Mouse (Mus musculus) spleen, adult 2 months (tissue): ENCODE data around the gene Tenm3. TPM values are rescaled to one million over a fixed set of nuclear protein-coding genes. Genes with fewer than 3 reads are reported as not detected.

Source experiments
- DNase-seq, 2 experiments: peaks; one replicate each; pipeline versions ENCODE4 v3.0.0 to v3.0.0-alpha.2; 2012 to 2021; ENCODE audit warnings: low spot score in 2 of 2, low read depth in 1 of 2
- H3K27ac ChIP-seq: fragments of 200-500 bp; 2 replicates; pipeline ENCODE4 v1.5.1; 2012; ENCODE audit warnings: low read length, inconsistent platforms; ENCODE audit not compliant: insufficient read depth
- H3K27me3 ChIP-seq: fragments of 200-500 bp; 2 replicates; pipeline ENCODE4 v1.6.1; 2012; ENCODE audit warnings: mild to moderate bottlenecking, moderate library complexity, low read length, inconsistent platforms; ENCODE audit not compliant: control insufficient read depth, insufficient read depth
- H3K36me3 ChIP-seq: fragments of 200-500 bp; 2 replicates; pipeline ENCODE4 v1.6.1; 2012; ENCODE audit warnings: mild to moderate bottlenecking, low read length, inconsistent platforms; ENCODE audit not compliant: control insufficient read depth, insufficient read depth
- H3K4me1 ChIP-seq: fragments of 200-500 bp; 2 replicates; pipeline ENCODE4 v1.6.1; 2011; ENCODE audit warnings: inconsistent platforms; ENCODE audit not compliant: control insufficient read depth, insufficient read depth, insufficient read length
- H3K4me3 ChIP-seq: fragments of 200-500 bp; 2 replicates; pipeline ENCODE4 v1.5.1; 2011; ENCODE audit warnings: mild to moderate bottlenecking, inconsistent platforms; ENCODE audit not compliant: insufficient read depth, insufficient read length; ENCODE audit errors: extremely low read depth
- CTCF ChIP-seq: fragments of 200-500 bp; IDR thresholded peaks from 2 replicates; pipeline ENCODE4 v1.5.1; 2011; ENCODE audit warnings: mild to moderate bottlenecking, inconsistent platforms; ENCODE audit not compliant: insufficient read depth, insufficient read length, insufficient replicate concordance; ENCODE audit errors: extremely low read depth
- POLR2A ChIP-seq: fragments of 200-500 bp; IDR thresholded peaks from 2 replicates; pipeline ENCODE4 v1.6.1; 2011; ENCODE audit warnings: low read depth, low read length, inconsistent platforms
- WGBS: fragments of 180-500 bp; shearing (Covaris S2); methylation state at CpG from one replicate; pipeline ENCODE4 v1.1.7; 2018; 5-methylcytosine and 5-hydroxymethylcytosine counted together
- polyA plus RNA-seq: library from polyadenylated mRNA; depleted of rRNA; stranded (reverse); fragments of >200 nt; gene quantifications from 2 replicates; pipeline ENCODE4 v1.2.3, GENCODE M21; 2012

The Tenm3 gene
- polyA plus RNA-seq, 1 experiment = 0.48 TPM

- H3K36me3 ChIP-seq = no peaks in the 10 kb centered on the region
- TF ChIP-seq CTCF (no peak), POLR2A (no peak)
- no peak for DNase-seq
- no peaks in the 10 kb centered on the region for H3K27me3 ChIP-seq
- no peak overlapping the region for H3K4me3 ChIP-seq
- H3K4me1 ChIP-seq = no peaks in the 10 kb centered on the region
- H3K27ac ChIP-seq = no peak overlapping the region
- 89% methylated on average over 9 of the region's 9 CpGs for WGBS
These were observed 631.8 kb downstream of the Tenm3 start for GRCm38 (mm10) chr8:48211931-48212330.

- Histone ChIP-seq H3K27me3 (no peaks in the 10 kb centered on the region), H3K4me1 (no peaks in the 10 kb centered on the region), H3K27ac (no peak overlapping the region), H3K4me3 (no peak overlapping the region), H3K36me3 (no peaks in the 10 kb centered on the region)
- DNase-seq = no peak
- no peak for TF ChIP-seq CTCF
- TF ChIP-seq POLR2A = no peak
- WGBS = 65% methylated on average over 6 of the region's 6 CpGs
These were observed 636.2 kb downstream of the Tenm3 start for GRCm38 (mm10) chr8:48207567-48207966.

GRCm38 (mm10) chr8:48206922-48207321 lies 636.8 kb downstream of the Tenm3 start:
- H3K36me3 ChIP-seq = no peaks in the 10 kb centered on the region
- no peak for TF ChIP-seq CTCF
- TF ChIP-seq POLR2A = no peak
- H3K4me3 ChIP-seq = no peak overlapping the region
- H3K4me1 ChIP-seq = no peaks in the 10 kb centered on the region
- H3K27ac ChIP-seq = no peak overlapping the region
- no peaks in the 10 kb centered on the region for H3K27me3 ChIP-seq
- 68% methylated on average over 8 of the region's 8 CpGs for WGBS
- no peak for DNase-seq

DNA sequence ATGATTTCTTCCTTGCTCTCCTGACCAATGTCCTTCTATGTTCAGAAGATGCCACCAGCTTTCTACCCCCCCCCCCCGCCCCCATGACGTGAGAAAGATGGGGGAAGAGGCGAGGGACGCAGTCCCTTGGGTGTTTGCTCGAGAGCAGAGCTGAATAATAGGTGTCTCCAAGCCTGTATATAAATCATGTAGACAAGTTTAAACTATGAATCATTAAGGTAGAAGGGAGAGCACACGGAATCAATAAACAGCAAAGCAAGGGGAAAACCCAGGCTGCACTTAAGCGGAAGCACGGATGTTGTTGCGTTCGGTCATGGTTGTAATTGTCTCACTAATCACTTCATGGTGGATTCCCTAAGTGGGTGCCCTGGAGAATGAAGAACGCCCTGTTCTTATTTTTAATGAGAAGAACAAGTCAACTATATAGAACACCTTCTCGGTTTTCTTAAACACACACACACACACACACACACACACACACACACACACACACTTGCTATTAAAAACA lies 638.9 kb downstream of the Tenm3 start:
- no peak for DNase-seq
- TF ChIP-seq POLR2A = no peak
- no peak for TF ChIP-seq CTCF

GRCm38 (mm10) chr8:48204114-48204837 lies 639.5 kb downstream of the Tenm3 start:
- TF ChIP-seq POLR2A = no peak
- no peak for TF ChIP-seq CTCF
- no peak overlapping the region for H3K4me3 ChIP-seq
- no peaks in the 10 kb centered on the region for H3K36me3 ChIP-seq
- H3K4me1 ChIP-seq = no peaks in the 10 kb centered on the region
- DNase-seq = no peak
- no peaks in the 10 kb centered on the region for H3K27me3 ChIP-seq
- WGBS = 92% methylated on average over 13 of the region's 13 CpGs
- H3K27ac ChIP-seq = no peak overlapping the region

More for the DNA sequence above, 638.9 kb downstream of the Tenm3 start:
- Histone ChIP-seq H3K36me3 (no peaks in the 10 kb centered on the region), H3K4me3 (no peak overlapping the region), H3K4me1 (no peaks in the 10 kb centered on the region), H3K27ac (no peak overlapping the region), H3K27me3 (no peaks in the 10 kb centered on the region)
- WGBS = 87% methylated on average over 12 of the region's 12 CpGs

DNA sequence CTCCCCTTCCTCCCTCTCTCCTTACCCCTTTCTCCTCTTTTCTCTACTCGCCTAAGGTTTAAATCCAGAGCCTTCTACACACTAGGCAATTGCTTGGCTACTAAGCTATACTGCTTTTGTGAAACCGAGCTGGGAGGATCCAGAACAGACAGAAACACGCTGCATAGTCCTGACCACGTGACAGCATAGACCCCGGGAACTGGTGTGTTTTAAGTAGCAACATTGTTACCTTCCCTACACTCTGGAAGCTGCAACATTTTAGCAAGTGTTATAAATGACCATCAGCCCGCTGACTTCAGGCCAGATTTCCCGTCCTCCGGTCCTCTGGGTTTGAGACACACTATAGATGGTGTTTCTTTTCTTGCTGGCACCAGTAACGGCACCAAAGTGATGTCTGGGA lies 640.1 kb downstream of the Tenm3 start:
- 78% methylated on average over 9 of the region's 9 CpGs for WGBS
- Histone ChIP-seq H3K27ac (no peak overlapping the region), H3K4me3 (no peak overlapping the region), H3K4me1 (no peaks in the 10 kb centered on the region), H3K36me3 (no peaks in the 10 kb centered on the region), H3K27me3 (no peaks in the 10 kb centered on the region)
- no peak for DNase-seq
- TF ChIP-seq CTCF = no peak
- TF ChIP-seq POLR2A = no peak

DNA sequence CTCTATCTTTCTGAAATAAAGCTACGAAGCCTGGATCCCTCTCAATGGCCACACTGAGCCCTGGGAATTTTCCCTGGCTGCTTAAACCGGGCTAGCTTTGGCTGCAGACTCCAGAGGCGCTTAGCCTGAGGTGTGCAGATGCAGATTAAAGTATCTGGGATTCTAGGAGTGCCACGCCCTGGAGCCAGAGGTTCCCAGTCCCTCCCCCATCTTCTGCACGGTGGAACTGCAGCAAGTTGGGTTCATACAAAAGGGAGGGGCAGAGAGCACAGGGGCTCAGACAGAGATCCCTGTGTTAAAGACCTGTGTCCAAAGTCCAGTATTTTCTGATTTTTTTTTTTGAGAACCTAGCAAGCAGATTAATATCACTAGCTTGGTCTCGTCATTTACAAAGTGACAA lies 640.6 kb downstream of the Tenm3 start:
- H3K4me1 ChIP-seq = no peaks in the 10 kb centered on the region
- DNase-seq = no peak
- H3K36me3 ChIP-seq = no peaks in the 10 kb centered on the region
- no peaks in the 10 kb centered on the region for H3K27me3 ChIP-seq
- no peak for TF ChIP-seq POLR2A
- no peak for TF ChIP-seq CTCF
- H3K27ac ChIP-seq = no peak overlapping the region
- WGBS = 70% methylated on average over 6 of the region's 6 CpGs
- H3K4me3 ChIP-seq = no peak overlapping the region
